1 mouse cellular context compared by ENCODE assay signal in the genomic region with DNA sequence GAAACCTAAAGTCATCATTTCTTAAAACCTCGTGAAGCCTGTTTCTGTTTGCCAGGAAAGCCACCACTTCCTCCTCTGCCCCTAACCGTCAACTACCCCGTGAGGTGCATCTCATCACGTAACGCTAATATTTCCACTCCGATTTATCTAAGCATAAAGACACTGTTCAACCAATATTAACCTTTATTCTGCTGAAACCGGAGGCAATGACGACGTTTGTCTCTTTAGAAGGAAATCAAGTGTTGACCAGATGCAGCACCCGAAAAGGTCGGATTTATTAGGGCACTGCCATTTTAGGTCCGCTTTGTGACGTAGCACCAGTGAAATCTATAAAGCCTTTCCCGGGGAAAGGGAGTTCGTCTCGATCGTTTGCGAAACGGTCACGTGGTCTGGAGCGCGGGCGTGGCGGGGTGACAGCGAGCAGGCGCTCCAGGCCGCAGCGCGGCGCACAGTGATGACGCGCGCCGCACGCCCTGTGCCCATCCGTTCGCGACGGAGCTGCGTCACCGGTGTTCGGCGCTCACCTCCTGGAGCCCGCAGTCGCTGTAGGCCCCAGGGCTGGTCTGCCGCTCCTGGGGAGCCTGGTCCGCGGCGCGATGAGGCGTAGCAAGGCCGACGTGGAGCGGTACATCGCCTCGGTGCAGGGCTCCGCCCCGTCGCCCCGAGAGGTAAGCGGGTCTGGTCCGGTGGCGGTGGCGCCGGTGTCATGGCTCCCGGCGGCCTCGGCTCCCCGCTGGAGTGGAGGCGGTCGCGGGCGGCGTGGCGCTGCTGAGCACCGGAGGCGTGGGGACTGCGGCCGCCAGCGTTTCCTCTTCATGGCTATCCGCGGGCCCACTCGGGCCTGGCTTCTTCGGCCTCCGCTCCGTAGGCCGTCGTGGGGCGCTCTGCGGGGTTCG.
TF ChIP-seq lines count a peak whose summit lies in the region.

A gene (plus strand): TSS at position 537 of the 896 bp plus-strand sequence.

TF ChIP-seq in myocyte, 11 proteins besides CTCF, POLR2A, EP300 and RAD21 (continued from another document):
- peak; percentile 17 for TF ChIP-seq REST (IDR thresholded peaks at IDR 0.05; ENCODE audit: insufficient read depth, insufficient read length)
- TF ChIP-seq MAX (IDR thresholded peaks at IDR 0.05; ENCODE audit: low read depth): peak; percentile 39
- peak; percentile 52 for TF ChIP-seq TCF3 (IDR thresholded peaks at IDR 0.05; ENCODE audit: insufficient read length, low read depth)
- peak in 2 of 3 experiments; percentile 68 to 77 for TF ChIP-seq MYOG (IDR thresholded peaks at IDR 0.05; ENCODE audit: control insufficient read depth in 1 of 3, insufficient read depth in 1 of 3, insufficient read length in 2 of 3, low read depth in 2 of 3)
- peak; percentile 94 for TF ChIP-seq POLR2AphosphoS2 (IDR thresholded peaks at IDR 0.05; ENCODE audit: insufficient read length, low read depth)
- TF ChIP-seq E2F4 (IDR thresholded peaks at IDR 0.05; ENCODE audit: insufficient read depth): peak; percentile 50
